Mouse (Mus musculus): ENCODE measurements around the gene Ptpn22. TPM values are rescaled to one million over a fixed set of nuclear protein-coding genes. Genes with fewer than 3 reads are reported as not detected.

Ptpn22 gene
- polyA plus RNA-seq, 1 experiment from 2014 or later = 0.65 TPM

- no peaks in the 10 kb centered on the region for H3K36me3 ChIP-seq (ENCODE audit: control insufficient read depth, insufficient read depth, low read length)
- no peak overlapping the region for H3K27ac ChIP-seq (ENCODE audit: low read depth, low read length)
- H3K9ac ChIP-seq (ENCODE audit: low read length) = no peak overlapping the region
- 89% methylated on average over 4 of the region's 4 CpGs for WGBS
- H3K27me3 ChIP-seq (ENCODE audit: control insufficient read depth, insufficient read depth, low read length) = no peaks in the 10 kb centered on the region
- no peak for DNase-seq (ENCODE audit: low spot score)
- no peak overlapping the region for H3K4me3 ChIP-seq (ENCODE audit: low read depth, low read length)
- no peaks in the 10 kb centered on the region for H3K9me3 ChIP-seq (ENCODE audit: control insufficient read depth, low read length)
- H3K4me1 ChIP-seq (ENCODE audit: control insufficient read depth, insufficient read depth, low read length) = no peaks in the 10 kb centered on the region
- H3K4me2 ChIP-seq (ENCODE audit: low read depth) = no peak overlapping the region
- ATAC-seq (ENCODE audit: insufficient read depth, low FRiP score, low TSS enrichment) = no peak
These were observed 8.4 kb downstream of the Ptpn22 start for GRCm38 (mm10) chr3:103868008-103868407.

DNA sequence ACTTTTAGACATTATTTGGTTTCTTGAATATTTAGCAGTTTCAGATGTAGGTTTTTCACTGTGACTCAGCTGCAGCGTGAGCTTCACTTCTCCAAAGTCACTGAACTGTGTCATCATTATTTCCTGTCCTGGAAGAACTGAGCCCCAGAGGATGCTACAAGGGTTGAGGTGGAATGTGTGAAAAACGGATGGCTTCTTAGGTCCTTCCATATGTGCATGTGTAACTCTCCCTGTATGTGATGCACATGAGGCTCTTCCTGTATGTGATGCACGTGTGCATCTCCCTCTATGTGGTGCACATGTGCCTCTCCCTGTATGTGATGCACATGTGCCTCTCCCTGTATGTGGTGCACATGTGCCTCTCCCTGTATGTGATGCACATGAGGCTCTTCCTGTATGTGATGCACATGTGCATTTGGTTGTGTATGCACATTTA, 13.1 kb downstream of the Ptpn22 start:
- DNase-seq (ENCODE audit: low spot score) = no peak
- Histone ChIP-seq H3K9me3 (ENCODE audit: control insufficient read depth, low read length) (no peaks in the 10 kb centered on the region), H3K27ac (ENCODE audit: low read depth, low read length) (no peak overlapping the region), H3K27me3 (ENCODE audit: control insufficient read depth, insufficient read depth, low read length) (no peaks in the 10 kb centered on the region), H3K4me3 (ENCODE audit: low read depth, low read length) (no peak overlapping the region), H3K9ac (ENCODE audit: low read length) (no peak overlapping the region), H3K4me1 (ENCODE audit: control insufficient read depth, insufficient read depth, low read length) (no peaks in the 10 kb centered on the region), H3K4me2 (ENCODE audit: low read depth) (no peak overlapping the region), H3K36me3 (ENCODE audit: control insufficient read depth, insufficient read depth, low read length) (no peaks in the 10 kb centered on the region)
- 60% methylated on average over 3 of the region's 3 CpGs for WGBS
- no peak for ATAC-seq (ENCODE audit: insufficient read depth, low FRiP score, low TSS enrichment)

GRCm38 (mm10) chr3:103874329-103874728, 14.7 kb downstream of the Ptpn22 start:
- no peak for DNase-seq (ENCODE audit: low spot score)
- Histone ChIP-seq H3K4me3 (ENCODE audit: low read depth, low read length) (no peak overlapping the region), H3K9ac (ENCODE audit: low read length) (no peak overlapping the region), H3K27ac (ENCODE audit: low read depth, low read length) (no peak overlapping the region), H3K9me3 (ENCODE audit: control insufficient read depth, low read length) (no peaks in the 10 kb centered on the region), H3K4me1 (ENCODE audit: control insufficient read depth, insufficient read depth, low read length) (no peaks in the 10 kb centered on the region), H3K4me2 (ENCODE audit: low read depth) (no peak overlapping the region), H3K36me3 (ENCODE audit: control insufficient read depth, insufficient read depth, low read length) (no peaks in the 10 kb centered on the region), H3K27me3 (ENCODE audit: control insufficient read depth, insufficient read depth, low read length) (no peaks in the 10 kb centered on the region)
- WGBS = 80% methylated on average over 7 of the region's 7 CpGs
- no peak for ATAC-seq (ENCODE audit: insufficient read depth, low FRiP score, low TSS enrichment)

GRCm38 (mm10) chr3:103885946-103886345, 26.4 kb downstream of the Ptpn22 start:
- H3K4me2 ChIP-seq (ENCODE audit: low read depth) = no peak overlapping the region
- ATAC-seq (ENCODE audit: insufficient read depth, low FRiP score, low TSS enrichment) = no peak
- H3K9me3 ChIP-seq (ENCODE audit: control insufficient read depth, low read length) = no peaks in the 10 kb centered on the region
- no peaks in the 10 kb centered on the region for H3K27me3 ChIP-seq (ENCODE audit: control insufficient read depth, insufficient read depth, low read length)
- H3K27ac ChIP-seq (ENCODE audit: low read depth, low read length) = no peak overlapping the region
- H3K4me1 ChIP-seq (ENCODE audit: control insufficient read depth, insufficient read depth, low read length) = no peaks in the 10 kb centered on the region
- 72% methylated on average over 11 of the region's 11 CpGs for WGBS
- H3K4me3 ChIP-seq (ENCODE audit: low read depth, low read length) = no peak overlapping the region
- no peak for DNase-seq (ENCODE audit: low spot score)
- H3K9ac ChIP-seq (ENCODE audit: low read length) = no peak overlapping the region
- H3K36me3 ChIP-seq (ENCODE audit: control insufficient read depth, insufficient read depth, low read length) = no peaks in the 10 kb centered on the region

- Histone ChIP-seq H3K36me3 (ENCODE audit: control insufficient read depth, insufficient read depth, low read length) (no peaks in the 10 kb centered on the region), H3K9me3 (ENCODE audit: control insufficient read depth, low read length) (no peaks in the 10 kb centered on the region), H3K27ac (ENCODE audit: low read depth, low read length) (no peak overlapping the region), H3K4me2 (ENCODE audit: low read depth) (no peak overlapping the region), H3K27me3 (ENCODE audit: control insufficient read depth, insufficient read depth, low read length) (no peaks in the 10 kb centered on the region), H3K4me1 (ENCODE audit: control insufficient read depth, insufficient read depth, low read length) (no peaks in the 10 kb centered on the region), H3K4me3 (ENCODE audit: low read depth, low read length) (no peak overlapping the region), H3K9ac (ENCODE audit: low read length) (no peak overlapping the region)
- WGBS = 42% methylated on average over 3 of the region's 3 CpGs
- DNase-seq (ENCODE audit: low spot score) = peak; percentile 38
- no peak for ATAC-seq (ENCODE audit: insufficient read depth, low FRiP score, low TSS enrichment)
These were observed 28.0 kb downstream of the Ptpn22 start for GRCm38 (mm10) chr3:103887581-103887980.

DNA sequence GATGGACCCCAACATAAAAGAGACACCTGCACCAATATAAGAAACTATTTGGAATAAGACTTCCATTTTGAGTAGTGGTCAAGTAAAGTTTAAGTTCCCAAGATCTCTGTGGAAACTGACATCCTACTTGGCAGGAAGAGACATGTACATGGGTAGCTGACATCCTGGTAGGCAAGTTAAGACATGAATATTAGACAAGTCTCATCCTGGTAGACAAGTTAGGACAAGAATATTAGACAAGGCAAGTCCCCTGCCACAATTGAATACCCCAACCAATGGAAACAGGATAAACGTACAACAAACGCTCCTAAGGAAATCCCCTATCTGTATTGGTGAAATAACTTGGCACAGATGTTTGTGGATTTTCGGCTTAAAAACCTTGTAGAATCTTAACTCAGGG, 33.8 kb downstream of the Ptpn22 start:
- H3K9me3 ChIP-seq (ENCODE audit: control insufficient read depth, low read length) = no peaks in the 10 kb centered on the region
- no peak overlapping the region for H3K4me2 ChIP-seq (ENCODE audit: low read depth)
- WGBS = 95% methylated on average over 3 of the region's 3 CpGs
- DNase-seq (ENCODE audit: low spot score) (no peak), ATAC-seq (ENCODE audit: insufficient read depth, low FRiP score, low TSS enrichment) (no peak)
- no peak overlapping the region for H3K4me3 ChIP-seq (ENCODE audit: low read depth, low read length)
- no peaks in the 10 kb centered on the region for H3K36me3 ChIP-seq (ENCODE audit: control insufficient read depth, insufficient read depth, low read length)
- no peak overlapping the region for H3K9ac ChIP-seq (ENCODE audit: low read length)
- H3K27ac ChIP-seq (ENCODE audit: low read depth, low read length) = no peak overlapping the region
- H3K27me3 ChIP-seq (ENCODE audit: control insufficient read depth, insufficient read depth, low read length) = no peaks in the 10 kb centered on the region
- H3K4me1 ChIP-seq (ENCODE audit: control insufficient read depth, insufficient read depth, low read length) = no peaks in the 10 kb centered on the region

DNA sequence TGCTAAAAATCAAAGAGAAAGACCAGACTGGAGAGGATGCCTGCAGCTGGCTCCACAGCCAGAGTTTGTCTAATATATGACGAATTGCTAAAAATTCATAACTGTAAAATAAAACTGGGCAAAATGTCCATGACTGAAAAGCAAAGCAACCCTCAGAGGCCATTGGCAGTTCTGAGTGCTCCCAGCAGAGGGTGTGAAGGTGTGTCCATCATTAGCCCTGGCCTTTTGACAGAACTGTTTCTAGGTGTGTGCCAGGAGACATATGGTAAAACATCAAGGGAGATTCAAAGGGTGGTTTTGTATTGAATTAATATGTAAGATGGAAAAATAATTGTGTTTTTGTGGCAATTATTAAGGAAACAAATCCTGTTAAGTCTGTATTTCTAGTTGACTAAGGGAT, 45.1 kb downstream of the Ptpn22 start:
- H3K27me3 ChIP-seq (ENCODE audit: control insufficient read depth, insufficient read depth, low read length) = no peaks in the 10 kb centered on the region
- no peaks in the 10 kb centered on the region for H3K4me1 ChIP-seq (ENCODE audit: control insufficient read depth, insufficient read depth, low read length)
- no peak overlapping the region for H3K9ac ChIP-seq (ENCODE audit: low read length)
- DNase-seq (ENCODE audit: low spot score) = no peak
- H3K4me3 ChIP-seq (ENCODE audit: low read depth, low read length) = no peak overlapping the region
- ATAC-seq (ENCODE audit: insufficient read depth, low FRiP score, low TSS enrichment) = no peak
- no peaks in the 10 kb centered on the region for H3K36me3 ChIP-seq (ENCODE audit: control insufficient read depth, insufficient read depth, low read length)
- H3K4me2 ChIP-seq (ENCODE audit: low read depth) = no peak overlapping the region
- no peaks in the 10 kb centered on the region for H3K9me3 ChIP-seq (ENCODE audit: control insufficient read depth, low read length)
- 94% methylated on average over 1 of the region's 1 CpGs for WGBS
- no peak overlapping the region for H3K27ac ChIP-seq (ENCODE audit: low read depth, low read length)

DNA sequence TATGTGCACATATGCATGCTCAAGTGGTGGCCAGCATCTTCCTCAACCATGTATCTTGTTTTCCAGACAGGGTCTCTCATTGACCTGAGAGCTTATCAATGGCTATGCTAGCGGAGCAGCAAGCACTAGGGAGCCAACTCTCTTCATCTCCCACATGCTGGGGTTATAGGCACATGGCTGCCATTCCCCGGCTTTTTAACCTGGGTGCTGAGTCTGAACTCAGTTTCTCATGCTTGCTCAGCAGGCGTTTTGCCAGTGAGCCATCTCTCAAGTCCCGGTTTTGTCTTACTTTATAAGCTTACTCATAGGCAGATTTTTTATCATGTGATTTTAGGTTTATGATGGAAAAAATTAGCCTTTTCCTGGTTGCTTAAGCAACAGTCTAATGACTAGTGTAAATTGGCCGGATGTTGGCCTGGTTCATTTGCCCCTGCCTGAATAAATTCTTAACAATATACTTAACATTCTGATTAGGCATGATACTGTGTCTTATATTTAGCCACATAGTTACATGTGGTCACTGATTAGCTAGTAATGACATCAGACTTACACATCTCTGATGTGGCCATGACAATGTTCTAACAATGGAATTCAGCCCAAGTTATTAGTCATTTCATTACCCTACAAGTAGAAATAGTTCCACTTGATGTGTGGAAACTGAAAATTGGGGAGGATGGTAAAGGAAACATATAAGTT, 47.9 kb downstream of the Ptpn22 start:
- H3K4me1 ChIP-seq (ENCODE audit: control insufficient read depth, insufficient read depth, low read length) = no peaks in the 10 kb centered on the region
- no peak overlapping the region for H3K27ac ChIP-seq (ENCODE audit: low read depth, low read length)
- H3K4me3 ChIP-seq (ENCODE audit: low read depth, low read length) = no peak overlapping the region
- H3K27me3 ChIP-seq (ENCODE audit: control insufficient read depth, insufficient read depth, low read length) = no peaks in the 10 kb centered on the region
- no peak overlapping the region for H3K9ac ChIP-seq (ENCODE audit: low read length)
- no peaks in the 10 kb centered on the region for H3K9me3 ChIP-seq (ENCODE audit: control insufficient read depth, low read length)
- H3K36me3 ChIP-seq (ENCODE audit: control insufficient read depth, insufficient read depth, low read length) = no peaks in the 10 kb centered on the region
- H3K4me2 ChIP-seq (ENCODE audit: low read depth) = no peak overlapping the region
- 80% methylated on average over 5 of the region's 5 CpGs for WGBS
- DNase-seq (ENCODE audit: low spot score) (no peak), ATAC-seq (ENCODE audit: insufficient read depth, low FRiP score, low TSS enrichment) (no peak)

DNA sequence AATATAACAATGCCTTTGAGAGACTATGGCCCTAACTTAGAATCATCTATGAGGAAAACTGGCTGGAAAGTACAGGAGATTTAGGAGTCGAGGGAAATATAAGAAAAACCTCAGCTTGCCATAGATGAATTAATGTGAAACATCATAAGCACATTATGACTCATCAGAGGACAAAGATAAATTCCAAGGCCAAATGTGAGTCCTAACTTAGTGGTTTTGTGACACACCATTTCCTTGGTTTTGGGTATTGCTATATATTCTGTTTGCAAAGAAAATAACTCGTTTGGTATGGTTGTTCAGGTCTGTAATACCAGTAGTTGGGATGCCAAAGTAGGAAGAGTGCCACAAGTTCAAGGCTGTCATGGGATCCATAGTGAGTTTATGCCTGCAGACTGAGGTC, 49.2 kb downstream of the Ptpn22 start:
- Histone ChIP-seq H3K4me3 (ENCODE audit: low read depth, low read length) (no peak overlapping the region), H3K4me1 (ENCODE audit: control insufficient read depth, insufficient read depth, low read length) (no peaks in the 10 kb centered on the region), H3K36me3 (ENCODE audit: control insufficient read depth, insufficient read depth, low read length) (no peaks in the 10 kb centered on the region), H3K27ac (ENCODE audit: low read depth, low read length) (no peak overlapping the region), H3K9ac (ENCODE audit: low read length) (no peak overlapping the region), H3K9me3 (ENCODE audit: control insufficient read depth, low read length) (no peaks in the 10 kb centered on the region), H3K27me3 (ENCODE audit: control insufficient read depth, insufficient read depth, low read length) (no peaks in the 10 kb centered on the region), H3K4me2 (ENCODE audit: low read depth) (no peak overlapping the region)
- ATAC-seq (ENCODE audit: insufficient read depth, low FRiP score, low TSS enrichment) = no peak
- no peak for DNase-seq (ENCODE audit: low spot score)
- WGBS = 65% methylated on average over 2 of the region's 2 CpGs

All from neural tube, embryonic 11.5 days (tissue).